Mouse (Mus musculus): ENCODE measurements around the gene Spg21.

Gene Spg21

DNA sequence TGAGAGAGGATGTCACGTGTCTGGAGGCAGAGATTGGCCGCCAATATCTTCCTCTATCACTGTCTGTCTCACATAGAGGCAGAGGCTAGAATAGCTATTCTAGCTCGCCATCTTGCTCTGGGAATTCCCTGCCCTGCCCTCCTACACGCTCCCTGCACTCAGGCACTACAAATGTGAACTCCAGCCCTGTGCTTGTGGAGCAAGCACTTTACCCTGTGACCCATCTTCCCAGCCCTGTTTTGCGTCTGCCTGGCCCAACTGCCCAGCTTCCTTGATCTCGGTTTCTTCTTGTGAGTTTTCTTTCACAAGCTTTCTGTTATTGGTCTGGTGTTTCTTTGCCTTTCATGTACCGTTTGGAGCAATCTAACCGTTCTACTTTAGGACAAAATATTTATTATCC lies 18.4 kb downstream of the Spg21 start:
- WGBS, result 86% methylated on average over 8 of the region's 8 CpGs

DNA sequence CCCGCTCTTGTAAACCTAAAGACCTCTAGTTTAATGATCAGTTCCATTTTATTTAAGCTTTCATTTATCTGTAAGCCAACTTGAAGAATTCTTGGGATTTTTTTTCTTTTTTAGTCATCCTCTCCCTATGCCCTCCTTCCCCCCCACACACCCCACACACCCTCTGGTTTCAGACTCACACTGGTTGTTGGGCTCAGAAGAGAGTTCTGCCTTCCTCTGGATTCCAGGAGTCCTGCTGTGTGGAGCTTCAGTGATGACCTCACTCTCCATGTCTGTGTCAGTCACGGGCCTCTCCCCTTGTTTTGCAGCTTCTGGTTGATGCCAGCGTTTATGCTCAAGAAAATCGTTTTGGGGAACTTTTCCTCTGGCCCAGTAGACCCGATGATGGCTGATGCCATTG lies 19.3 kb downstream of the Spg21 start:
- 78% methylated on average over 5 of the region's 5 CpGs for WGBS

DNA sequence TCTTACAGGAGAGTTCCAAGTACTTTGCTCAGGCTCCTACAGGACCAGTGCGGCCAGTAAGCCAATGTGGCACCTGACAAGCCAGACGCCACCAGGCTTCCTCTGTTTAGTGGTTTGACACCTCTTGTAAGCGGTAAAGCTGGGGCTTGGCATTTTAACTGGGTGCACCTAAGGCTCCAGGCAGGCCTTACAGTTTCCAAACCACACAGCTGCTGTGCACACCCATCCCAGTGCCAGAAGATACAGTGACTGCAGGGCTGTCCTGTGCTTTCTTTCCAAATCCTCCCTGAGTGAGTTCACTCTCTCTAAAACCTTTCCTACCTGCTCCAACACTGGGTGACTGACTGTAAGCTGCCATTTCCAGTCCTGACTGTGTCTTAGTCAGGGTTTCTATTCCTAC lies 30.7 kb downstream of the Spg21 start:
- WGBS, result 83% methylated on average over 3 of the region's 3 CpGs

- WGBS, result 71% methylated on average over 2 of the region's 2 CpGs
Observed at GRCm38 (mm10) chr9:65492351-65492750, 31.6 kb downstream of the Spg21 start.

- 86% methylated on average over 4 of the region's 4 CpGs for WGBS
Observed at GRCm38 (mm10) chr9:65492851-65493250, 32.1 kb downstream of the Spg21 start.

DNA sequence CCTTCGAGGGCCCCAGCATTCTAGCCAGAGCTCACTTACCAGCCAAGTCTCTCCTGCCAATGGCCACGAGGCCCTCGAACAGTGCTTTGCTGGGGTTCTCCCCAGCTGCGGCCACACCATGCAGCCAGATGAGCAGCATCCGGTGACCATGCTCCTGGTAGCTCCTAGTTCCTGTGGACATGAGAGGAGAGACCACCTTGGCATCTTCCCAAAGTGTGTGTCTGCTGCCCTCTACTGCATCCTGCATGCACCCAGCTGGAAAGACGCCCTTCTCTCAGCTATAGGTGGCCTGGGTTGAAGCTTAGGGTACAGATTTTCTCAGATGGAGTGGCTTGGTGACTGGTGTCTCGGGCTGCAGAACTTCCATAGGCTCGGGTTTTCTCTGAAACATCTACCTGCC lies 41.4 kb downstream of the Spg21 start:
- WGBS, result 67% methylated on average over 8 of the region's 8 CpGs

DNA sequence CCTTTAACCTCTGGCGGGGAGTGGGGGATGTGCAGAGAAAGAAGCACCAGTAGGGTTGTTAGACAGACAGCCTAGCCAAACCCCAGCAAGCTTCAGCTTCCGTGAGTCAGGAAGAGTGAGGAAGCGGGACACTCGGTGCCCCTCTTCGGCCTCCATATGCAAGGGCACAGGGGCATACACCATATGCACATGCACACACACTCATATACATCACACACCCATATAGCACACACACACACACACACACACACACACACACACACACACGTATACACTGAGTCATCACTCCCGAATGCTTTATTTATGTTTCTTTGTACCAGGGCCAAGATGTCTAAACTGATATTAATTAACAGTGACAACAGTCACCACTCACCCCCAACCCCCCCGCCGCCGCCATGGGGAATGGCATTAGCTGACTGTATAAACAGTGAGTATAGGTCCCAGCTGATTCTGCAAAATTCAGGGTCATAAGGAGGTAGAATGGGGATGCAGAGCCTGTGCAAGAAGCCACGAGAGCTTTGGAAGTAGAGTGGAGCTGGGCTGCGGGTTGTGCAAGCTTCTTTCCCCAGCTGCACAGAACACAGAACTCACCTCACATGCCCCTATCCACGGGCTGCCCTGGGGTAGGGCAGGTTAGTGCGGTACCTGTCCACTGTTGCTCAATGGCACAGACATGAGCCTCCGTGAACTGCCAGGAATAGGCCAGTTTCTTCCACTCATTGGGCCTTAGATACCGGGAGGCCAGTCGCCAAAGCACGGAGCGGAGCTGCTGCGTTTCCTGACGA lies 42.2 kb downstream of the Spg21 start:
- 84% methylated on average over 21 of the region's 21 CpGs for WGBS

GRCm38 (mm10) chr9:65508449-65508848 lies 47.7 kb downstream of the Spg21 start:
- WGBS, result 66% methylated on average over 7 of the region's 7 CpGs

GRCm38 (mm10) chr9:65512520-65512919 lies 51.8 kb downstream of the Spg21 start:
- WGBS, result 93% methylated on average over 3 of the region's 3 CpGs

- 85% methylated on average over 8 of the region's 8 CpGs for WGBS
Observed at GRCm38 (mm10) chr9:65514431-65514830, 53.7 kb downstream of the Spg21 start.

DNA sequence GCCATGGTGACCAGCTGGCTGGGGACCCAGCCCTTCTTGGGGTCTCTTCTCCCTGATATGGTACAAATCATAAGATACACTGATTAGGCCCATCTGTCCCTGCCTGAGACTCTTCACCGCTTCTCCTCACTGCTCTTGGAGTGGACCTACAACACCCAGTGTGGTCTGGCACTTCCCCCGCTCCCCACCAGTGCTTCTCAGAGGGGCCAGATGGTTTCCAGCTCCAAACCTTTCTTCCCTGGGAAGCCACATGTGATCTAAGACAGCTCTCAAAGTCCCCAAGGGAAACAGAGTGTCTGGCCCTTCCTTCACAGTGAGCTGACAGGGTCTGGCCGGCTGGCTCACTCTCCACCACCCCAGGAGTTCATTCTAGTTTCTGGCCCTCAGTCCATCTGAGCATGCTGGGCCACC lies 54.1 kb downstream of the Spg21 start:
- 61% methylated on average over 3 of the region's 3 CpGs for WGBS

DNA sequence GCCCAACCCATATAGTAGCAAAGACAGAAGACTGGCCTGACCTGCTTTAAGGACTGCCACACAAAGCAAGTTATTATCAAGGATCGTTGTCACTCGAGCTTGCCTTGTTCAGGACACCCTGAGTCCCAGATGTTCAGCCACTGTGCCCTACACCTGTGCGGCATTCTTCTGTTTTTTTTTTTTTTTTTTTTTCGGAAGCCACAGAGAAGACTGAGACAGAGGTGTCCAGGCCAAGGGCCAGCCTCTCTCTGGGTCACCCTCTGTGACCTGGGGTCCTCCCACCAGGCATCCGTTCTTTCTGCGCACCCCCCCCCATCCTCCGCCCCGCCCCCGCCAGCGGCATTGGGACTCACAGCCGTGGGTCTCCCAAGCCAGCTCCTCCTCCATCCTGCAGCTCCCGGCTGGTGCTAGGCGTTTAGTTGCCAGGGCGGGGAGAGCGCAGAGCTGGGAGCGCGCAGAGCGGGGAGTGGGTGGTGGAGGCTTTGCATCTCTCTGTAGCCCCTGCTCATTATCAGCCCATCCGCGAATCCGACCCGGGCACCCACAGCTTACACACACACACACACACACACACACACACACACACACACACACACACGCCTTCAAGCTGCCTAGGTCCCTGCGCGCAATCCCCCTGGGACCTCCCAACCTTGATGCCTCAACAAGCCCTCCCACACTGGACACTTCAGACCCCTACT lies 59.2 kb downstream of the Spg21 start, which contains the start of gene Ankdd1a:
Ankdd1a (minus strand) TSS at position 387 of the 698 bp plus-strand sequence.
- WGBS, result 16% methylated on average over 25 of the region's 25 CpGs

GRCm38 (mm10) chr9:65520505-65520876 lies 59.7 kb downstream of the Spg21 start:
- 13% methylated on average over 11 of the region's 11 CpGs for WGBS

DNA sequence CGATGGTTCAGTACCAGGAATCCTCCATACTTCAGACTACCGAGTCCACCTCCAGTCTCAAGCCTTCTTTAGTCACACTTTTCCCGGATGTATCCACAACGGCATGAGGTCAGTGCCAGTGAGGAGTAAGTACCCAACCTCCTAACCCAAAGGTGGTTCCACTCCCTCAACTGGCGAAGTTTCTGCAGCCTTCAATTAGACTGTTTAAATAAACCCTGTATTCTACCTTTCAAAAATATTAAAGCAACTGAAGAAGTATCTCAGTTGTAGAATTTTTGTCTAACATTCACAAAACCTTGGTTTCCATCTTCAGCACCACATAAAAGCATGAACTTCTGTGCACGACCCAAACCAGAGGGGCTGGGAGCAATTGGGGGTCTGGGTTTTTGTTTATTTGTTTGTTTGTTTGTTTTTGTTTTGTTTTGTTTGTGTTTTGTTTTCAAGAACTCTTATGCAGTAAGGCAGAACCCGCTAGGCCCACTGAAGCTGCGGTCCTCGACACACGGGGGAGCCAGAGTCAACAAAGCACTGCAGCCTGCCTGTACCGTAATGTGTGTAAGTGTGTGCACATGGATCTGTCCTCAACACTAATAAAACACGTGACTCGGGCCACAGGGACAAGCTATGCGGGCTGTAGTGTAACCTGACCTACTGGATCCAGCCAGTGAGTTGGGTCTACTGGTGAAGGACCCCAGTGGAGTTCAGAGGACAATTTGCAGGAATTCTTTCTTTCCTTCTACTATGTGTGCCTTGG lies 63.0 kb downstream of the Spg21 start:
- WGBS, result 23% methylated on average over 14 of the region's 14 CpGs

DNA sequence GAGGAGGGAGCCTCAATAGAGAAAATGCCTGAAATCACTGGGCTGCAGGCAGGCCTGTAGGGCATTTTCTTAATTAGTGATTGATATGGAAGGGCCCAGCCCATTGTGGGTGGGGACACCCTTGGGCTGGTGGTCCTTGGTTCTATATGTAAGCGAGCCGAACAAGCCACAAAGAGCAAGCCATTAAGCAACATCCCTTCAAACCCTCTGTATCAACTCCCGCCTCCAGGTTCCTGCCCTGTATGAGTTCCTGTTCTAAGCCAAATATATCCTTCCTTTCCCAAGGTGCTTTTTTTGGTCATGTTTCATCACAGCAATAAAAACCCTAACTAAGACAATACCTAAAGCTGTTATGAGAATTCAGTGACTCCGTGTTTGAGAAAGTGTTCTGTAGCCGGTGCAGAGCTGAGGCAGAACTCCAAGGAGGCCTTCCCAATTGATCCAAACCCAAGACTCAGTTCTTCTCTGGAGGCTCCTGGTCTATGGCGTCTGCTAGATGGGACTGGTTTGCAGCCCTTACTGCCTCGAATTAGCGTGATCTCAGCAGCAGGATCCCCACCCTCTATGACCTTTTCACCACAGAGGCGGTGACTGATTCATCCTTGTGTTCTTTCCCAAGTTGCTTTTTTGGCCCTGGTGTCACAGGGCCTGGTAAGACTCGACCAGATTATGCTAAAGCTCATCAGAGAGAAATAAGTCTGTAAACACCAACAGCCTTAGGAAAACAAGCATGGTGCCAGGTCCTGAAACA lies 64.9 kb downstream of the Spg21 start:
- 79% methylated on average over 10 of the region's 10 CpGs for WGBS

- 79% methylated on average over 6 of the region's 6 CpGs for WGBS
Observed at GRCm38 (mm10) chr9:65528417-65529038, 67.8 kb downstream of the Spg21 start.

DNA sequence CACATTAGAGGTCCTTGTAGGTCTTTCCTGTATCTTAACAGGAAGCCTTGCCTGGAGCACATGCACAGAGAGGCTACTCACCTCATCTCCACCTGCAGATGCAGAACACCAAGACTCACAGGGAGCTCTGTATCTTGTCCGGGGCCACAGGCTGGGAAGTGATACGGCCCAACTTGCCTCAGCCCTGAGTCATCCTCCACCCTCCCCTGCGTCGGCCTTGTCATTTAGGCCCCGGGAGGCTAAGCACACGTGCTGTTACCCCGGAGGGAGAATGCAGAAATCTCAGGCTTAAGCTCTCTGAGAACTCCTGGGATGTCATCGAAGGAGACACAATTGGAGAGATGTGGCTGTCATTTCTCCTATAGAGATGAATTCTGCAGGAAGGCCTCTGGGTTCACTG lies 68.9 kb downstream of the Spg21 start:
- 83% methylated on average over 8 of the region's 8 CpGs for WGBS

DNA sequence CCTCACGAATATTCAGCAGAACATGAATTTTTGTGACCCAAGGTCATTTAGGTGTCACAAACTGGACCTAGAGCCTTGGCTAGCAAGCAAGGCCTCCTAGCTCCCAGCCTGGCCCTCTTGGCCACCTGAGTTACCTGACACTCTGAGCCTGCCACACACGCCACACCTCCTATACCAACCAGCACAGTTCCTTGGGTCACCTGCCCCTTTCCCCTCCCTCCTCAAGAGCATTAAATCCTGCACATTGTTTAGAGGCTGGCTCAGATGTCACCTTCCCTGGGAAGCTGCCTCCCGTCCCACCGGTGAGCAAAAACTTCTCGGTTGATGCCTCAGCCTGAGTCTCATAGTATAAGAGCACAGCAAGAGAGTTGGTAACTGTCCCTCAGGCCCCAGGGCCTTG lies 70.5 kb downstream of the Spg21 start:
- 95% methylated on average over 5 of the region's 5 CpGs for WGBS

- 88% methylated on average over 8 of the region's 8 CpGs for WGBS
Observed at GRCm38 (mm10) chr9:65532986-65533385, 72.2 kb downstream of the Spg21 start.

GRCm38 (mm10) chr9:65534111-65534510 lies 73.4 kb downstream of the Spg21 start:
- WGBS, result 86% methylated on average over 3 of the region's 3 CpGs

GRCm38 (mm10) chr9:65535191-65535722 lies 74.5 kb downstream of the Spg21 start:
- 76% methylated on average over 3 of the region's 3 CpGs for WGBS
